Mouse (Mus musculus): Measurements from ENCODE around the gene Smyd3. TPM values are rescaled to one million over a fixed set of nuclear protein-coding genes. Genes with fewer than 3 reads are reported as not detected.

The Smyd3 gene
- total RNA-seq (2021), result 10 to 100 TPM; 18.2 to 19.3 TPM
- long read RNA-seq, experiment 1, partial matches to known transcripts, result 0 of 6 reads
- long read RNA-seq, experiment 1, other reads (novel, unspliced or antisense), result 5 of 6 reads
- long read RNA-seq, experiment 2, partial matches to known transcripts, result 1 of 12 reads
- long read RNA-seq, experiment 2, other reads (novel, unspliced or antisense), result 10 of 12 reads

- DNase-seq (ENCODE audit: low spot score in 2 of 2), result peak; percentile 77 to 87
Observed at GRCm38 (mm10) chr1:179517713-179518465, at the start of gene Smyd3. Smyd3 (minus strand) TSS chr1:179518041.

- no peak for DNase-seq (ENCODE audit: low spot score in 2 of 2)
Observed at GRCm38 (mm10) chr1:179567558-179567957, 49.7 kb upstream of the Smyd3 start.

GRCm38 (mm10) chr1:179563926-179564325, 46.1 kb upstream of the Smyd3 start:
- no peak for DNase-seq (ENCODE audit: low spot score in 2 of 2)

DNA sequence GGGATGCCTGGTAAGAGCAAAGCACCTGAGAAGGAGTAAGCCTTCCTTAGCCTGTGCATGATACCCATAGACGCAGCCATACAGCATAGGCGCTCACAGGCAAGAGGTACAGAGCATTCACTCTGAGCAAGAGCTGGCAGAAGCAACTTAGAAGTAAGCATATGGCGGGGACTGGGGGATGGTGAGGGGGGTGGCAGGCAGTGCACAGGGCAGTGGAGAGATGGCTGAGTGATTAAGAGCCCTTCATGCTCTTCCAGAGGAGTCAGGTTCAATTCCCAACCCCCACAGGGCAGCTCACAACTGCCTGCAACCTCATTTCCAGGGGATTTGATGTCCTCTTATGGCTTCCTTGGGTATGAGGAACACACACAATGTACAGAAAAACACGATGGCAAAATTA, 45.4 kb upstream of the Smyd3 start:
- no peak for DNase-seq (ENCODE audit: low spot score in 2 of 2)

DNA sequence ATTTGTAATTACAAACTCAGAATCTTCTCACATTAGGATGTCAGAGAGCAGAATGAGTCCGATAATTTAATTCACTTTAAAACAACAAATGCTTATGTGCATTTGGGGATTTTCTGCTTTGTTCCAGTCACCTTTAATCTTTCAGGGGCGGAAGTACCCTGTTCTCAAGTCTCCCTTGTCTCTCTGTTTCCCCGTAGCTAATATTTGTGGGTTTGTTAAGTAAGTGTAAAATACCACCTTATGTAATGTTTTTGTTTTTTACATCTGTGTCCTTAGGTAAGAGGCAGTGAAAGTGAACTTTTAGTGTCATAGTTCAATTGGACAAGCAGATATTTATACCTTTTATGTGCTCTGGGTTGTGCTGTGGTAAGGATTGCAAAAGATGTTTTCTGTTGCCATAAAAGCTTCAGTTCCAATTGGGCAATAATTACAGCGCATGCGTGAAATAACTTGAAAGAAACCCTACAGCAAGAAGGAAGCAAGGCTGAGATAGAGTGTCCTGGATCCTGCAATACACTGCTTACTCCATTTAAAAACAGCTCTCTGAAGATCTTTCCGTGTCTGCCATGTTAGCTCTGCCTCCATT, 43.1 kb upstream of the Smyd3 start:
- DNase-seq (ENCODE audit: low spot score in 2 of 2), result no peak

- no peak for DNase-seq (ENCODE audit: low spot score in 2 of 2)
Observed at GRCm38 (mm10) chr1:179559446-179560194, 41.8 kb upstream of the Smyd3 start.

GRCm38 (mm10) chr1:179556921-179557320, 39.1 kb upstream of the Smyd3 start:
- no peak for DNase-seq (ENCODE audit: low spot score in 2 of 2)

- no peak for DNase-seq (ENCODE audit: low spot score in 2 of 2)
Observed at GRCm38 (mm10) chr1:179553949-179554347, 36.1 kb upstream of the Smyd3 start.

DNA sequence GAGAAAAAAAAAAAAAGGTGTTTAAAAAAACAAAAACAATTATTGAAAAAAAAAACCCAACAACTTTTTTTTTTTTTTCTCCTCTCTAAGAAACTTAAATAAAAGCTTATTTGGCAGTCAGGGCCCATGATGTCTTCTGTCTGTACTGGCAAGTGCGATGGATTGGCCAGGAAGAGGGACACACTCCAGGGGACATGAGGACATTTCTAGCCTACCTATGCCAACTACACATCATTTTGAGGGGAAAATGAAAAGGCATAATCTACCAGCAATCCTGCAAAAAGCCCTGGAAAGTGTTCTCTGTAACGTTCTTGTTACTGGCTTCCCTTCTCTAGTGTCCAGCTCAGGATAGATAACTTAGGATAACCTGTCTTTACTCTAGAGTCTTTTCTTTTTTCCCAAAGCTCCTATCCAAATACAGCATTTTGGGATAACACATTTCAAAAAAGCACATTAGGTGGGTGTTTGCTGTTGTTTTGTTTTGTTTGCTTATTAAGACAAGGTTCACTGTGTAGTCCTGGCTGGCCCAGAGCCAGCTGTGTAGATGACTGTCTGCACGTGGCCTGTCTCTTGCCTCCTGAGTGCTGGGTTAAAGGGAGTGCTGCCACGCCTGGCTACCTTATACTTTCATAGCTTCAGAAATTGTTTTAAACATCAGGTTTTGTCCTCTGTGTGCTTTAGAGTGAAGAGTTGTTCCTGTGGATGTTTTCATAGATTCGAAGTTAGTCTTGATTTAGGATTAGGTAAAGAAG, 35.5 kb upstream of the Smyd3 start:
- no peak for DNase-seq (ENCODE audit: low spot score in 2 of 2)

DNA sequence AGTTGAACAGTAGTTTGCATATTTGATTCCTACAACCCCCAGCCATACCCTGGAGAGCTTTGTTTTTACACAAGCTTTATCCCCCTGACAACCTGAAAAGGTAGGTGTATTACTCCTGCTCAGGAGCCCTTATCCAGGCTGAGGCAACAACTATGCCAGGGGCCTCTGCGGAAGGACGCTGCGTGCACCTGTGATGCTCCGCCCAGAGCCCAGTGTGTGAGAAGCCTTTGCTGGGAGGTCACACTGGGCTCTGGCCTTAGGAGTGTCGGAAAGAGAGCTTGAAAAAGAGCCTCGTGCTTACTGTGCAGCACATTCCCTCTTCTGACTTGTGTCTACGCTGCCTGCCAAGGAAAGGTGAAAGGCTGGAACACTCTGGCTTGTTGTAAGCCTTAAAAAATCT, 34.9 kb upstream of the Smyd3 start:
- no peak for DNase-seq (ENCODE audit: low spot score in 2 of 2)

- no peak for DNase-seq (ENCODE audit: low spot score in 2 of 2)
Observed at GRCm38 (mm10) chr1:179551921-179552320, 34.1 kb upstream of the Smyd3 start.

- no peak for DNase-seq (ENCODE audit: low spot score in 2 of 2)
Observed at GRCm38 (mm10) chr1:179551336-179551735, 33.5 kb upstream of the Smyd3 start.

DNA sequence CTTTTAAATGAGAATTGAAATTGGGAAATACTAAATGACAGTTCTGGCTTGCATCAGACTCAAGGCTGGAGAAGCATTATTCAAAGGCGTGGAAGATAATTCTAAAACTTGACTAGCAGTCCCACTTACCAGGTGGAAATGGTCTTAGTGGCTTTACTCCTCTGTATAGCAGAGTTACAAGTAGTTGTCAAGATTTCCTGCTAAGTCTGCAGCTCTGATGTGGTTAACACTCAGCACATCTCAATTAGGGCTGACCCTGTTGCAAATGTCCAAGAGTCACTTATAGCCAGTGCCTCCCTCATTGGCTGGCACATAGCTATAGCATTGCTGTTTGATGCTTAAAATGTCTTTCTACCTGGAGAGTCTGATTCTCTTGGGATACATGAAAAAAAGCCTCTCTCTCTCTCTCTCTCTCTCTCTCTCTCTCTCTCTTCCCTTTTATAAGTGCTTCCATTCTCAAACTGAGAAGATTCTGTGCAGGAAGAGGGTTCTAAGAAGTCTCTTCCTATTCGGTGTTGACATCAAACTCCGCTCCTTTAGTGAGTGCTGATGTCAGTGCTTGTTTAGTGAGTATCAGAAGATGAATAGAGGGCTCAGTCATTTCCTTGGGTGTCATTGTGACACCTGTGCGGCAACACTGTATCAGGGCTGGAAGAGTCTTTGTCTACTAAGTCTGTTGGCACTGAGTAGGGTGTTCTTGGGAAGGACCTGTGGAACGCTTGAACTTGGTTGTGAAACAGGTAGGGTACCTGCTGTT, 31.3 kb upstream of the Smyd3 start:
- no peak for DNase-seq (ENCODE audit: low spot score in 2 of 2)

DNA sequence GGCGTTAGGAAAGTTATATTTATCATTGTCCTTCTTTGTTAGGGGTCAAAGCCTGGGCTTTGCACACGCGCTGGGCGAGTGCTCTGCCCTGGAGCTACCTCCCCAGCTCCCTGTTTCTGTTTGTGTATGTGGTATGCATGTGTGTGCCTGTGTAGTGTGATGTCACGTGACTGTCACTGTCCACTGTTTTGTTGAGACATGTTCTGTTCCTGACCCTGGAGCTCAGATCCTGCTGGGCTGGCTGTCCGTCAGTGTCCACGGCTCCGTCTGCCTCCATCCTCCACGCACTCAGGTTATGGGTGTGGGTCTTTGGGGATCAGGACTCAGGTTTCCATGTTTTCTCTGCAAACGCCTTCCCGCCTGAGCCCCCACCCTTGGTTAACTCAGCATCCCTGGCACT, 30.4 kb upstream of the Smyd3 start:
- DNase-seq (ENCODE audit: low spot score in 2 of 2), result no peak

GRCm38 (mm10) chr1:179547176-179547575, 29.3 kb upstream of the Smyd3 start:
- no peak for DNase-seq (ENCODE audit: low spot score in 2 of 2)

GRCm38 (mm10) chr1:179546551-179546917, 28.7 kb upstream of the Smyd3 start:
- no peak for DNase-seq (ENCODE audit: low spot score in 2 of 2)

GRCm38 (mm10) chr1:179545768-179546550, 28.1 kb upstream of the Smyd3 start, which contains the start of the genes Tfb2m and Cnst:
Tfb2m (minus strand) TSS chr1:179546267.
Cnst (plus strand) TSS chr1:179546370.
- peak; percentile 95 to 98 for DNase-seq (ENCODE audit: low spot score in 2 of 2)

DNA sequence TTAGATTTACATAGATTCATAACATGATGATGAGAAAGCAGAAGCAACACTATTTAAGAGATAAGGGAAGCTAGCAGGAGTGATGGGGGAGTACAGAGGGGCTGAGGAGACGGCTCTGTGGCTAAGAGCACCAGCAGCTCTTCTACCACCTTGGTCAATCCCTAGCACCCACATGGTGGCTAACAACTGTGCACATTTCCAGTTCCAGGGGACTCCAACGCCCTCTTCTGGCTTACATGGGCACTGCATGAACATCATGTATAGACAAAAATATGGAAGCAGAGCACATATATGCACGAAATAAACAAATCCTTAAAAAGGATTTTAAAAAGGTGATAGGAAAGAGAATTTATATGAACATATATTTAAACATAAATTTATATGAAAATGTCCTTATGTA, 23.7 kb upstream of the Smyd3 start:
- DNase-seq (ENCODE audit: low spot score in 2 of 2), result no peak

- DNase-seq (ENCODE audit: low spot score in 2 of 2), result no peak
Observed at GRCm38 (mm10) chr1:179539887-179540286, 22.0 kb upstream of the Smyd3 start.
